Mouse (Mus musculus) heart, embryonic 11.5 days (tissue): Measurements from ENCODE around the gene Clec16a. TPM values are rescaled to one million over a fixed set of nuclear protein-coding genes. Genes with fewer than 3 reads are reported as not detected.

Source experiments
- ATAC-seq: fragments of 200-750 bp; cut with Nextera tagmentation; replicated peaks from 2 replicates; pipeline ENCODE4 v1.8.0; 2017; ENCODE audit warnings: moderate library complexity; ENCODE audit not compliant: insufficient number of reproducible peaks, low FRiP score, low TSS enrichment
- H3K27ac ChIP-seq: fragments of 300-500 bp; sonication (generic); 2 replicates; pipeline ENCODE4 v1.5.1; 2014; ENCODE audit warnings: mild to moderate bottlenecking, low read depth, low read length
- H3K27me3 ChIP-seq: fragments of 300-500 bp; sonication (generic); 2 replicates; pipeline ENCODE4 v1.6.1; 2014; ENCODE audit warnings: mild to moderate bottlenecking, low read length, mixed read lengths; ENCODE audit not compliant: control insufficient read depth, insufficient read depth
- H3K36me3 ChIP-seq: fragments of 300-500 bp; sonication (generic); 2 replicates; pipeline ENCODE4 v1.6.1; 2014; ENCODE audit warnings: mild to moderate bottlenecking, low read length, moderate library complexity, mixed read lengths; ENCODE audit not compliant: control insufficient read depth, insufficient read depth
- H3K4me1 ChIP-seq: fragments of 300-500 bp; sonication (generic); 2 replicates; pipeline ENCODE4 v1.6.1; 2014; ENCODE audit warnings: low read length; ENCODE audit not compliant: control insufficient read depth, insufficient read depth
- H3K4me2 ChIP-seq: fragments of 300-500 bp; sonication (generic); 2 replicates; pipeline ENCODE4 v1.6.1; 2014; ENCODE audit warnings: mild to moderate bottlenecking, moderate library complexity
- H3K4me3 ChIP-seq: fragments of 300-500 bp; sonication (generic); 2 replicates; pipeline ENCODE4 v1.5.1; 2014; ENCODE audit warnings: low read depth, low read length
- H3K9ac ChIP-seq: fragments of 300-500 bp; sonication (generic); 2 replicates; pipeline ENCODE4 v1.6.1; 2014; ENCODE audit warnings: mild to moderate bottlenecking, low read depth, low read length, moderate library complexity
- H3K9me3 ChIP-seq: fragments of 300-500 bp; sonication (generic); replicated peaks from 2 replicates; pipeline ENCODE4 v1.6.1; 2016; ENCODE audit warnings: low read length; ENCODE audit not compliant: control insufficient read depth
- WGBS: fragments of 180-500 bp; shearing (Covaris S2); extraction: QIAGEN DNeasy Blood & Tissue Kit; methylation state at CpG from one replicate; pipeline ENCODE4 v1.1.7; 2014; ENCODE audit not compliant: insufficient replicate concordance; 5-methylcytosine and 5-hydroxymethylcytosine counted together
- polyA plus RNA-seq: library from polyadenylated mRNA; unstranded; fragments of >200 nt; fragmentation: Nextera tagmentation; extraction: Ambion mirVana; gene quantifications from 2 replicates; pipeline ENCODE4 v1.2.1, GENCODE M21; 2014

Gene Clec16a
- polyA plus RNA-seq, 1 experiment from 2014 or later = 39.1 TPM

DNA sequence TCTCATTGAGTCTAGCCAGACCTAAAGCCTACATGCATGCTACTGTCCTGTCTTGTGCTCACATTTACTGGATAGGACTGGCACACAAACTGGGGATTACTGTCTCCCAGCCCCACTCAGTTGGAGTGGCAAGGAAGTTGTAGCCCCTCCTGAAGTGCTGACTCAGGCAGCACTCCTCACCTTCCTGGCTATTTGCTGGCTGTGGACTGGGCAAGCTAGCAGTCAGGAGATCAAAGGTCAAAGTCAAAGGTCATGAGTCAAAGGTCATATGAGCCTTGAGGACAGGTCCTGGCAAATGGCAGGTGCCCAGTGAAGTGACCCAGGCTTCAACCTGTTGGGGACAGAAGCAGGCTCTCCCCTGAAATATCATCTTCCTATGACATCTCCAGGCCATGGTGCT is 99.1 kb downstream of the Clec16a start:
- Histone ChIP-seq H3K4me1 (peaks cover 9% of the 10 kb centered on the region), H3K4me2 (no peak overlapping the region), H3K9ac (no peak overlapping the region), H3K27ac (no peak overlapping the region), H3K4me3 (no peak overlapping the region), H3K27me3 (no peaks in the 10 kb centered on the region), H3K9me3 (no peaks in the 10 kb centered on the region), H3K36me3 (no peaks in the 10 kb centered on the region)
- no peak for ATAC-seq

DNA sequence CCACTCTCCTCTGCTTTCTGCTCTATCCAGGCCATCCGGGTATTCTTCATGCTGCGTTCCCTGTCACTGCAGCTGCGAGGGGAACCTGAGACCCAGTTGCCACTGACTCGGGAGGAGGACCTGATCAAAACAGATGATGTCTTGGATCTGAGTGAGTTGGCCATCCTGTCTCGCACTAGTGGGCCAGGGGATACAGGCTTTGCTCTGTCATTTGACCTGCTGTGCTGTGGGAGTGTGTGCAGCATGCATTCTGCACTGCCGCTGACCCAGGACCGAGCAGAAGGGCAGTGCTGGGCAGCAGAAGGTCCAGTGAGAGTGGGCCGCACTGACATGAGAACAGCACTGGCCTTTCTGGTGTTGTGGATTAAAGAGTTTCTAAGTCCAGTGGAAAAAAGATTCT is 99.6 kb downstream of the Clec16a start:
- no peak for ATAC-seq
- H3K9ac ChIP-seq = no peak overlapping the region
- no peak overlapping the region for H3K4me3 ChIP-seq
- WGBS = 84% methylated on average over 8 of the region's 8 CpGs
- 0 out of 2 replicates have a peak, but pooled peaks cover 6% of the 10 kb centered on the region for H3K4me1 ChIP-seq
- H3K27me3 ChIP-seq = no peaks in the 10 kb centered on the region
- no peaks in the 10 kb centered on the region for H3K36me3 ChIP-seq
- no peaks in the 10 kb centered on the region for H3K9me3 ChIP-seq
- no peak overlapping the region for H3K27ac ChIP-seq
- no peak overlapping the region for H3K4me2 ChIP-seq

DNA sequence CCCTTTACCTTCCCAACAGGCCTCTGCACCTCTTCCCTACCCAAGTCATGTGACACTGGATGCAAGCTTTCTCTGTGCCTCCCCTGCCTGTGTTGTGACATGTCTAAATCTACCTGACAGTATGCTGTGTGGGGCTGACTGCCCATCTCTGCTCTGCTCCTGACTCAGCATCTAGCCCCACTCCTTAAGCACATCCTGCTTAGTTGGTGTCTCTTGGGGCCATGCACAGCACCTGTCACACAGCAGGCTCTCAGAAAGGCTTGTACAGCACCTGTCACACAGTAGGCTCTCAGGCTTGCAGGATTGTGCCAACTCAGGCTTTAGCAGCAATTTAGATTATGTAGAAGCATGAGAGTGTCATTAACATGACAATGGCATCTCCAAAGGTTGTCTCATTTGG is 106.7 kb downstream of the Clec16a start:
- Histone ChIP-seq H3K4me1 (no peaks in the 10 kb centered on the region), H3K36me3 (no peaks in the 10 kb centered on the region), H3K9me3 (no peaks in the 10 kb centered on the region), H3K4me3 (no peak overlapping the region), H3K27me3 (no peaks in the 10 kb centered on the region), H3K4me2 (no peak overlapping the region), H3K9ac (no peak overlapping the region), H3K27ac (no peak overlapping the region)
- no peak for ATAC-seq

DNA sequence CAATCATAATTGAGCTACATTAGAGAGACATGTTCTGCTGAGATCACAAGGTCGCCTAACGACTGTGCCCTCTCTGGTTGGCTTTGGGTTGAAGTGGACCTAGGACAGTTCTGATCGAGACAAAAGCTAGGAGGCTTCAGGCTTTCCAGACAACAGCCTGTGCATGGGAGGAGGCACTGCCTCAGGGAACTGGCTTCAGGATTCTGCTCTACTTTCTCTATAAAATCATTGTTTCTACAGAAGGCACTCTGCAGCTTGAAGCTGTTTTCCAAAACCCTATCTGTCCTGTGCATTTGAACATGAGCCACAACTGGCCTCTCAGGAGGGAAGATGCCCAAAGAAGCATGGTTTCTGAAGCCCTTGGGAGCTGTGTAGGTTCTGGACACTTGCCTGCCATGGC is 107.8 kb downstream of the Clec16a start:
- 69% methylated on average over 3 of the region's 3 CpGs for WGBS
- H3K27ac ChIP-seq = no peak overlapping the region
- H3K36me3 ChIP-seq = no peaks in the 10 kb centered on the region

DNA sequence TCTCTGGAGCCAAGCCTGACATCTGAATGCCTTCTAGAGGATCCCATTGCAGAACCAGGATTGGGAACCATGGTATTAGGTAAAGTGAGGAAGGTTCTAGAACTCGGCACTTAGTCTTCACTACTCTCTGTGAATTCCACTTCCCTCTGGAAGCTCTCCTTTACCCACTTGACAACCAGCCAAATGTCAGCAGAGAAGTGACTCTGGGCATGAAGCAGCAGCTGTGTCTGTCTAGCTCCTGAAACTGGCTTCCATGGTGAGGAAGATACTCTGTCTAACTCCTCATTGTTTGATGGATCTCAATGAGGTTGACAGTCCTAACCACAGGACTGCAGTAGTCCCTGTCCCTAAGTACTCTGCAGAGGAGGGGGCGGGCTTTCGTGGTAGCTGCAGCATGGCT is 110.1 kb downstream of the Clec16a start:
- no peak overlapping the region for H3K27ac ChIP-seq
- no peak for ATAC-seq
- H3K4me1 ChIP-seq = no peaks in the 10 kb centered on the region
- H3K27me3 ChIP-seq = no peaks in the 10 kb centered on the region
- H3K9me3 ChIP-seq = no peaks in the 10 kb centered on the region
- H3K4me2 ChIP-seq = no peak overlapping the region
- H3K4me3 ChIP-seq = no peak overlapping the region
- 66% methylated on average over 3 of the region's 3 CpGs for WGBS
- H3K36me3 ChIP-seq = no peaks in the 10 kb centered on the region
- no peak overlapping the region for H3K9ac ChIP-seq

More for the DNA sequence above, 107.8 kb downstream of the Clec16a start:
- H3K4me3 ChIP-seq = no peak overlapping the region
- no peak overlapping the region for H3K4me2 ChIP-seq
- H3K4me1 ChIP-seq = no peaks in the 10 kb centered on the region
- ATAC-seq = no peak
- H3K27me3 ChIP-seq = no peaks in the 10 kb centered on the region
- H3K9ac ChIP-seq = no peak overlapping the region
- H3K9me3 ChIP-seq = no peaks in the 10 kb centered on the region

DNA sequence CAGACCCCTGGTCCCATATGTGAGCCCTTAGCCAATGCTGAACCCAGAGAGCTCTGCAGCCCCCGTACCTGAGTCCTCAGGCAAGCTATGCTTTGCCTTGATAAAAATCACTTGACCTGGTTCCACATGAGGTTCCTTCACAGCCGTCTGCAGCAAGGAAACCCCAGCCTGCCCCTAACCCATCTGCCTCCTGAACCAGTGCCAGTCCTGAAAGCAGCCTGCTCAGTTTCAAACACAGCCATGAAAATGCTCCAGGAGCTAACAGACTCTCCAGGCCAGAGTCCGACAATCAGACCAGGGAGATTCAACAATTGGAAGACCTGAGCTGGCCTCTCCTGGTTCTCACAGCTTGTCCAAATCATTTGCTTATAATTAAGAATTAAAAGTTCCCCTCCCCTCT is 110.8 kb downstream of the Clec16a start:
- H3K4me1 ChIP-seq = peaks cover 4% of the 10 kb centered on the region; the same call in 1 of the 2 replicates
- no peak overlapping the region for H3K4me3 ChIP-seq
- no peaks in the 10 kb centered on the region for H3K27me3 ChIP-seq
- WGBS = 63% methylated on average over 3 of the region's 3 CpGs
- no peak for ATAC-seq
- H3K27ac ChIP-seq = no peak overlapping the region
- no peak overlapping the region for H3K9ac ChIP-seq
- H3K36me3 ChIP-seq = no peaks in the 10 kb centered on the region
- H3K4me2 ChIP-seq = no peak overlapping the region
- no peaks in the 10 kb centered on the region for H3K9me3 ChIP-seq

DNA sequence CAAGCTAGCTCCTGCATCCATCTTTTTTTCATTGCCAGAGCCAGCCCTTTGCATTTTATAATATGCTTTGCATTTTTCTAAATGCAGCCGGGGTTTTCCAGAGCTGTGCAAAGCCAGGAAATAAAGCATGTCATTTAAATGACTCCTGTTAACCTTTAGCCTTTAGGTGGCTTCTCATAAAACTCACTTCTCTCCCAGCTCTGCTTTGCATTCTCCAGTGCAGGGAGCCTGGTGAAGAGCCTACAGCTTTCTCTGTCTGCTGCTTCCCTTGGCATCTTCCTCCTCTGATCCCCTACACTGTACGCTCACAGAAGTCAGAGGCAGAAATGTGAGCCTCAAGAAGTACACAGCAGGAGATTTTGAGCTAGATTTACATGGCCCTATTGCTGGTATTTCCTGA is 111.3 kb downstream of the Clec16a start:
- no peak overlapping the region for H3K4me2 ChIP-seq

DNA sequence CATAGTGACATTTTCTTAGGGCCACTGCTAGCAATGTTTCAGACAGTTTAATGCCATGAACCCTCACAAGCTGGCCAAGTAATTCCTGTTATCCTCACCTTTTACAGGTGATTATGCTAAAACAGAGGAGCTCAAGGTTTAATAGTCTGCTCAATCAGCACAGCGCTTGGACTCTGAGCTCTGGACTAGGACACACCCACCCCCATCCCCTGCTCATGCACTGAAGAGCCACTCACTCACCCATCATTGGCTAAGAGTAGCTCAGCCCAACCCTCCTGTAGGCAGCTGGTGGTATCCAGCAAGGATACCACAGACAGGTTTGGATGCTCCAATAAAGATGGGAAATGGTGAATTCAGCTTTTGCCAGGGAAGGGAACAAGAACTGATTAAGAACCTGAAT is 111.8 kb downstream of the Clec16a start:
- ATAC-seq = no peak
- 60% methylated on average over 1 of the region's 1 CpGs for WGBS
- no peak overlapping the region for H3K27ac ChIP-seq
- no peaks in the 10 kb centered on the region for H3K9me3 ChIP-seq
- H3K4me3 ChIP-seq = no peak overlapping the region
- peaks cover 4% of the 10 kb centered on the region; the same call in 1 of the 2 replicates for H3K4me1 ChIP-seq
- H3K4me2 ChIP-seq = no peak overlapping the region
- H3K27me3 ChIP-seq = no peaks in the 10 kb centered on the region
- H3K36me3 ChIP-seq = no peaks in the 10 kb centered on the region
- H3K9ac ChIP-seq = no peak overlapping the region

More for the DNA sequence above, 111.3 kb downstream of the Clec16a start:
- ATAC-seq = no peak
- no peaks in the 10 kb centered on the region for H3K36me3 ChIP-seq
- H3K4me3 ChIP-seq = no peak overlapping the region
- no peaks in the 10 kb centered on the region for H3K9me3 ChIP-seq
- H3K27ac ChIP-seq = no peak overlapping the region
- WGBS = 58% methylated on average over 2 of the region's 2 CpGs
- H3K9ac ChIP-seq = no peak overlapping the region
- H3K4me1 ChIP-seq = peaks cover 4% of the 10 kb centered on the region; the same call in 1 of the 2 replicates
- H3K27me3 ChIP-seq = no peaks in the 10 kb centered on the region

DNA sequence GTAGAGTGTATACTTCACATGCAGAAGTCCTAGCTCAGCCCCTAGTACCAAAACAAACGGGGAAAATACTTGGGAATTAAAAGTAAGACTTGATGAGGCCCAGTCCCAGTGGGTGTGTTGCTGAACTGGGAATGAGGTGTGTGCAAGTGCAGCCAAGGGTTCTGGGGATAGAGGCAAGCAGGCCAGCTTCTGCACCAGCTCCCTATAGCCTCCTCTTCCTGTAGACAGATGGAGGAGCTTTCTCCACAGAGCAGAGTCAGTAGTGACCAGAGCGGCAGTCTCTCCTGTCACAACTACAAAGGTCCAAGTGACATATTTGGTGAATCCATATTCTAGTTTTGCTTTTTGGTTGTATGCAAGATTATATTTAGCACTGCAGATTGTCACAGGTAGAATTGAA is 114.1 kb downstream of the Clec16a start:
- H3K4me1 ChIP-seq = peaks cover 6% of the 10 kb centered on the region
- no peak overlapping the region for H3K27ac ChIP-seq
- H3K27me3 ChIP-seq = no peaks in the 10 kb centered on the region
- no peak overlapping the region for H3K4me3 ChIP-seq
- no peak overlapping the region for H3K9ac ChIP-seq
- no peak for ATAC-seq
- no peaks in the 10 kb centered on the region for H3K9me3 ChIP-seq
- no peak overlapping the region for H3K4me2 ChIP-seq
- no peaks in the 10 kb centered on the region for H3K36me3 ChIP-seq
- WGBS = 77% methylated on average over 2 of the region's 2 CpGs
